Mouse (Mus musculus): Measurements from ENCODE around the gene Cep57. TPM values are rescaled to one million over a fixed set of nuclear protein-coding genes. Genes with fewer than 3 reads are reported as not detected.

Gene Cep57
- 53.6 TPM for polyA plus RNA-seq (2014; fragmentation: Illumina TruSeq; extraction: RNeasy Lipid Tissue Mini Kit (QIAGEN cat#74804); ENCODE audit: low read depth, low replicate concordance)

GRCm38 (mm10) chr9:13826832-13827405 is at the start of gene Cep57:
TSS of gene Cep57 (minus strand) at chr9:13827107.

DNA sequence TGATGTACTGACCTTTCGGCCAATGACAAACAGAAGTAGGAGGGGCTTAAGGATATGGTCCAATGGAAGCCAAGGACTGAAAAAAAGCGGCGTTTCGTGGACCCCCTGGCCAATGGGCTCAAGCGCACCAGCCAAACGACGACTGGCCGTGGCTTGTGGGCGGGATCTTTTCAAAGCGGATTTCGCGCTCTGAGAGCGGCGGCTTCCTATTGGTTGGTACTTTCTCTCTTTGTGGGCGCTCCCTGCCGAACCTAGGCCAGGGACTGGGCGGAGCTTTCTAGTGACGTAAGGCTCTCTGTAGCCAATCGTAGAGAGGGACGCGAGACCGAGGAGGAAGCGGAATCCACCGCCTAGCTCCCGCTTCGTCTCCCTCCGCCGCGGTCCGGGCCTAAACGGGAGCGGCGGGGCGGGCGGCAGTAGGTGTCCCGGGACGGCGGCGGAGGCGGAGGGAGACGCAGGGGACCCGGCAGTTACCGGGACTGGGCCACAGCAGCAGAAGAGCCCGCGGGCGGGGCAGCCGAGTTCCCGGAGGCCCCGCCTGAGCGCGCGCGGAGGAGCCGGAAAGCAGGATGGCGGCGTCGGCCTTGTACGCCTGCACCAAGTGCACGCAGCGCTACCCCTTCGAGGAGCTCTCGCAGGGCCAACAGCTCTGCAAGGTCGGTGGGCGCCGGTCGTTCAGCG is 639 bp upstream of the Cep57 start, which contains the start of gene Fam76b:
Gene Fam76b (plus strand): TSS at position 311 of the 681 bp plus-strand sequence.

Other genes starting within 250 kb of the Cep57 start
- gene Mtmr2, start 78.7 kb downstream of the Cep57 start, polyA plus RNA-seq (2014; fragmentation: Illumina TruSeq; extraction: RNeasy Lipid Tissue Mini Kit (QIAGEN cat#74804); ENCODE audit: low read depth, low replicate concordance): 93.1 TPM
- gene Fam76b, start 609 bp upstream of the Cep57 start, polyA plus RNA-seq (2014; fragmentation: Illumina TruSeq; extraction: RNeasy Lipid Tissue Mini Kit (QIAGEN cat#74804); ENCODE audit: low read depth, low replicate concordance): 32.2 TPM

Data from kidney, adult 10 weeks (tissue).